Mouse (Mus musculus): ENCODE data around the gene Tbc1d13.

- TF ChIP-seq CTCF (conservative IDR thresholded peaks at IDR 0.05 in 1 of 2, IDR thresholded peaks at IDR 0.05 in 1 of 2; ENCODE audit: low read depth in 2 of 2, low read length in 2 of 2) (peak; percentile 40 to 49; a peak in 3 of 4 replicates), RCOR1 (conservative IDR thresholded peaks at IDR 0.05; ENCODE audit: low read depth, low read length) (no peak), ZKSCAN1 (IDR thresholded peaks at IDR 0.05; ENCODE audit: borderline replicate concordance, low read depth, low read length) (no peak; the same call in 1 of the 2 replicates), USF1 (IDR thresholded peaks at IDR 0.05; ENCODE audit: low read depth, low read length) (no peak), MAZ (IDR thresholded peaks at IDR 0.05; ENCODE audit: low read depth, low read length) (no peak), JUND (conservative IDR thresholded peaks at IDR 0.05; ENCODE audit: low read depth, low read length) (no peak)
Observed at GRCm38 (mm10) chr2:30166677-30167076, 33.1 kb downstream of the Tbc1d13 start.
